Mouse (Mus musculus): Measurements from ENCODE around the gene Rnaseh1. TPM values are rescaled to one million over a fixed set of nuclear protein-coding genes. Genes with fewer than 3 reads are reported as not detected.

Gene Rnaseh1
- total RNA-seq (2021), result 10 to 100 TPM; 13.8 to 16.7 TPM
- long read RNA-seq, experiment 1, transcript Rnaseh1-201 (8 exons, 1,455 nt), result major isoform, 22 of 24 reads
- long read RNA-seq, experiment 1, partial matches to known transcripts, result 1 of 24 reads
- long read RNA-seq, experiment 1, other reads (novel, unspliced or antisense), result 1 of 24 reads
- long read RNA-seq, experiment 2, partial matches to known transcripts, result 1 of 5 reads
- long read RNA-seq, experiment 2, other reads (novel, unspliced or antisense), result 0 of 5 reads

- DNase-seq, result peak; percentile 92 to 95
Observed at GRCm38 (mm10) chr12:28649141-28650110, at the start of gene Rnaseh1. Gene Rnaseh1, plus strand, starts transcription at chr12:28649602.

GRCm38 (mm10) chr12:28602259-28602658, 47.1 kb upstream of the Rnaseh1 start:
- peak; percentile 58 to 66 for DNase-seq

- DNase-seq, result no peak
Observed at GRCm38 (mm10) chr12:28603494-28603893, 45.9 kb upstream of the Rnaseh1 start.

DNA sequence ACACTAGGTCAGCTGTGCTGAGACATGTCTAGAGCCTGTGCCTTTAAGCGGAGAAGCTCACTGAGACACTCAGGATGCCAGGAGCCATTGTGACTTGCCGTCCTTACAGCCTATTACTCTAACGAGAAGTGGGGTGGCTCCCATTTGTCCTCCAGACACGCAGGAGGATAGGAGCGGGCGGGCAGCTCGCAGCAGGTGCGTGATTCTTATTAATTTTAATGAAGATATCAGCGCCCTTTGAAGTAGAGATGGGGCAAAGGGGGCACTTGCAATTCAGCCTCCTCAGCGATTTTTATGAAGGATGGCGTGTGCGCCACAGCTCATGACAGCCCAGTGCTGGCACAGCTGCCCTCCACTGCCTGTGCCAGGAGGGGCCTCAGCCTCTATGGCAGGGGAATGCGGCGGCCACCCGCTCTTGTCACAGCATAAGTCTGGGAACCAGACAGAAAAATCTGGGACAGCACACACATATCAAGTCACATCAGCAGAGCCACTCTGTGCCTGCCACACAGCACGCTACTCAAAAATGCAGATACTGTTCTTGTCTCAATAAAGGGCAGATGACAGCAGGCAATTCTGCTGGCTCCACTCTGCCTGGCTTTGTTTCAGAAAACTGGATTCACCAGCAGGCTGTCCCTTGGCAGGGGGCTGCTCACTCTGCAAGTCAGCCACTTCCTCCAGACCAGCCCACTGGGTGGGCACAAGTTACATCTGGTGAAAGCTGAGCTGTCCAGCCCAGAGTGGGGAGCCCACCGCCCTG, 41.7 kb upstream of the Rnaseh1 start:
- DNase-seq, result no peak

GRCm38 (mm10) chr12:28612391-28612790, 37.0 kb upstream of the Rnaseh1 start:
- DNase-seq, result no peak

DNA sequence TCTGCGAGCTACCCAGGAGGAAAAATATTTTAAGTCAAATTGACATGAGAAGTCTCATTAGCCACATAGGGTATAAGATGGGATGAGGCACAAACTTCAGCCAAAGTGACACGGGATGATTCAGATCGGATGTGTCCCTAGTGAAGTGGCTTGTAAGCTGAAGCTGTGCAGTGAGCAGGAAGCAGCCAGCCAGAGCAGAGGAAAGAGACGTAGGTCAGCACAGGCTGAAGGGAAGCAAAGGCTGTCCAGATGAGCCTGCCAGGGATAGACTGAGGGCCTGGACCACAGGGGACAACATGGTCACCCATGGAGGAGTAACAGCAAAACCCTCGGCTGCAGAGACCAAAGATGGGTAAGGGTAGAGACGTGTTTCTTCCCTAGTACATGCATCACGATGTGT, 35.0 kb upstream of the Rnaseh1 start:
- DNase-seq, result no peak

DNA sequence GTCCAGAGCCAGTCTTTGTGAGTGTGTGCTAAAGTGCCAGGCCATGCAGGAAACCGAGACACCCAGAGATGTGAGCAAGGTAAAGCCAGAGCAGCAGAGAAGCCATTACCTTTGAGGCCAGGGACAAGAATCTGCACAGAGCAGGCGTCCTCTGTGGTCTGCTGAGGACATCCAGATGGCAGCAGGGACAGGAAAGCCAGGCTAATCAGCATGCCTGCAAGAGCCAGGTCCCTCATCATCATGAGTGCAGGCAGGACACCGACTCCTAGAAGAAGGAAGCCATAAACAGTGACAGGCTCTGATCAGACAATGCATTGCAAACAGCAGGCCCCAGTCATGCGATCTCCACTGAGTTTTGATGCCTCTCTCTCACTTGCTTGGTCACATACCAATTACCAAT, 32.1 kb upstream of the Rnaseh1 start:
- no peak for DNase-seq

- DNase-seq, result no peak
Observed at GRCm38 (mm10) chr12:28621451-28622166, 27.8 kb upstream of the Rnaseh1 start.

- DNase-seq, result no peak
Observed at GRCm38 (mm10) chr12:28622167-28622532, 27.3 kb upstream of the Rnaseh1 start.

GRCm38 (mm10) chr12:28622641-28623040, 26.8 kb upstream of the Rnaseh1 start:
- DNase-seq, result no peak

GRCm38 (mm10) chr12:28623195-28623594, 26.2 kb upstream of the Rnaseh1 start, which contains the start of gene Colec11:
Gene Colec11, minus strand, starts transcription at chr12:28623377.
- no peak for DNase-seq

- no peak for DNase-seq
Observed at GRCm38 (mm10) chr12:28624251-28624650, 25.2 kb upstream of the Rnaseh1 start.

DNA sequence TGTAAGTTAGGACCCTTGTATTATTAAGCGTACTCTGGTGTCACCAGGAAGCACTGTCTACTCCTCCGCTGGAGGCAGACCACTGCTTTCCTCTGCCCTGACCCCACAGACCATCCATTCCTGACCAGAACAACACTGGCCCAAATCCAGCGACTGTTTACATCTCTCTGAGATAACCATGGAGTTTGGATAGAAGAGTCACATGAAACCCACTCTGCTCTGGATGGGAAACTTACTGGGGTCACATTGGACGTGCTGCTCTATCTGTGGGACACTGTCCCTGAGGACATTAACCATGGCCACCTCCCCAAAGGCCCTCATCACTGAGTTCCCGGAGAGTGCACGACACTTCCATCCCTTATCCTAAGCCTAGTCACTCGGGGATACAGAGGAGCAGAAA, 24.0 kb upstream of the Rnaseh1 start:
- no peak for DNase-seq

GRCm38 (mm10) chr12:28627092-28627491, 22.3 kb upstream of the Rnaseh1 start:
- no peak for DNase-seq

DNA sequence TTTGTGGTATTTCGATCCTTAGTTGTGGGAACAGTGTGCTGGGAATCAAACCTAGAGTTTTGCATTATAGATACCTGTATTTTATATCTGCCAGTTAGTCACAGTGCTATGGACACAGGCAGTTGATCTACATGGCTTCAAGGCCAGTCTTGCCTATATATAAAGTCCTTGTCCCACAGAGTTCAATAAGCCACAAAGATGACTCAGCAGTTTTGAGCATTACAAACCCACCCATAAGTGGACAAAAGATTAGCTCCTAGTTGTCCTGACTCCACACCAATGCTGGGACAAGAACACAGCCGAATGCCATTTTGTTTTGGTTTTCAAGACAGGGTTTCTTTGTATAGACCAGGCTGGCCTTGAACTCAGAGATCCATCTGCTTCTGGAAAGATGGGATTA, 21.0 kb upstream of the Rnaseh1 start:
- DNase-seq, result no peak

DNA sequence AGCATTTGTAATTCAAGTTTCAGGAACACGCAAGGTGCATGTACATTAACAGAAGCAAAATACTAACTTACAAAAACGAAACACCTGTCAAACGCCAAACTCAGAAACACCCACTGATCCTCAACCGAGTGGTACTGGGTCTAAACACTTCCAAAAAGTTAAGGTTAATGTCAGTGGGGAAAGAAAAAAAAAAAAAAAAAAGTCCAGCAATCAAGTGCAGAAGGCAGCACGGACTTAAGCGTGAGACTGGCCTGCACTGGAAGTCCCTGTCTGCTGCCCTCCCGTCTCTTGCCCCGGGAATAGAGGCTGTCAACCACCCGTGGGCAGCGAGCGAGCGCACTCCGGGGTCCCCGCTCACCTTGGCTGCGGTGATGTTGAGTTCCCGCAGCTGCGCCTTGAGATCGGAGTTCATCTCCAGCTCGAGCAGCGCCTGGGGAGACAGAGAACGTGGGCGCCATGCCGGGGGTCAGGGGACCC, 14.3 kb upstream of the Rnaseh1 start:
- no peak for DNase-seq

- peak; percentile 91 to 93 for DNase-seq
Observed at GRCm38 (mm10) chr12:28635535-28636476, 13.6 kb upstream of the Rnaseh1 start, which contains the start of gene Rps7. Gene Rps7, minus strand, starts transcription at chr12:28635953.

GRCm38 (mm10) chr12:28636543-28636942, 12.9 kb upstream of the Rnaseh1 start:
- DNase-seq, result no peak

- DNase-seq, result no peak
Observed at GRCm38 (mm10) chr12:28638778-28639177, 10.6 kb upstream of the Rnaseh1 start.

- DNase-seq, result no peak
Observed at GRCm38 (mm10) chr12:28662628-28663027, 13.2 kb downstream of the Rnaseh1 start.
